Mouse (Mus musculus): ENCODE data around the gene Tyr. TPM values are rescaled to one million over a fixed set of nuclear protein-coding genes. Genes with fewer than 3 reads are reported as not detected.
A peak's percentile ranks its signal among the peaks of the same experiment; 100 is the strongest.
"Not testable (repeated sequence)": the region's sequence is repeated elsewhere in the genome, so short reads cannot be mapped to it uniquely, and the experiment has no call there.

The Tyr gene
- polyA plus RNA-seq, 1 experiment = not detected

GRCm38 (mm10) chr7:87411373-87411772 is 81.9 kb downstream of the Tyr start:
- H3K79me2 ChIP-seq (ENCODE audit: control insufficient read depth, insufficient read depth); H3K79me3 ChIP-seq (ENCODE audit: low read depth); H3K27me3 ChIP-seq (ENCODE audit: control insufficient read depth, insufficient read depth, insufficient read length); H3ac ChIP-seq (ENCODE audit: control insufficient read depth, insufficient read length, low read depth); H3K4me3 ChIP-seq (ENCODE audit: insufficient read depth, poor library complexity, severe bottlenecking); H3K36me3 ChIP-seq (ENCODE audit: control insufficient read depth, insufficient read depth): not testable (repeated sequence)
- peak; percentile 9 for TF ChIP-seq CTCF (IDR thresholded peaks at IDR 0.05; ENCODE audit: control insufficient read depth, insufficient read depth, insufficient read length)

GRCm38 (mm10) chr7:87397023-87397422 is 96.3 kb downstream of the Tyr start:
- no peaks in the 10 kb centered on the region for H3K79me2 ChIP-seq (ENCODE audit: control insufficient read depth, insufficient read depth)
- no peak overlapping the region for H3K4me3 ChIP-seq (ENCODE audit: insufficient read depth, poor library complexity, severe bottlenecking)
- H3K27me3 ChIP-seq (ENCODE audit: control insufficient read depth, insufficient read depth, insufficient read length) = no peaks in the 10 kb centered on the region
- TF ChIP-seq MYOG (IDR thresholded peaks at IDR 0.05; ENCODE audit: control insufficient read depth, extremely low read depth, insufficient read length) (no peak), MAX (IDR thresholded peaks at IDR 0.05) (no peak), USF1 (IDR thresholded peaks at IDR 0.05; ENCODE audit: low read depth) (no peak), CEBPB (IDR thresholded peaks at IDR 0.05; ENCODE audit: low read depth) (no peak), FOSL1 (IDR thresholded peaks at IDR 0.05; ENCODE audit: insufficient read depth, low read length, poor library complexity, severe bottlenecking) (no peak), MYOD1 (IDR thresholded peaks at IDR 0.05; ENCODE audit: control insufficient read depth, insufficient read length, low read depth) (no peak), CTCF (IDR thresholded peaks at IDR 0.05; ENCODE audit: control insufficient read depth, insufficient read depth, insufficient read length) (no peak)
- H3K36me3 ChIP-seq (ENCODE audit: control insufficient read depth, insufficient read depth) = no peaks in the 10 kb centered on the region
- no peaks in the 10 kb centered on the region for H3K79me3 ChIP-seq (ENCODE audit: low read depth)
- H3ac ChIP-seq (ENCODE audit: control insufficient read depth, insufficient read length, low read depth) = no peak overlapping the region

- TF ChIP-seq USF1 (IDR thresholded peaks at IDR 0.05; ENCODE audit: low read depth) = no peak
- TF ChIP-seq MAX (IDR thresholded peaks at IDR 0.05) = no peak
- Histone ChIP-seq H3K27me3 (ENCODE audit: control insufficient read depth, insufficient read depth, insufficient read length) (no peaks in the 10 kb centered on the region), H3K79me2 (ENCODE audit: control insufficient read depth, insufficient read depth) (no peaks in the 10 kb centered on the region), H3K79me3 (ENCODE audit: low read depth) (no peaks in the 10 kb centered on the region), H3K36me3 (ENCODE audit: control insufficient read depth, insufficient read depth) (no peaks in the 10 kb centered on the region), H3K4me3 (ENCODE audit: insufficient read depth, poor library complexity, severe bottlenecking) (no peak overlapping the region), H3ac (ENCODE audit: control insufficient read depth, insufficient read length, low read depth) (no peak overlapping the region)
Measured at GRCm38 (mm10) chr7:87374935-87375334, 118.4 kb downstream of the Tyr start.

Other genes starting within 250 kb of the Tyr start
- gene Nox4, start 247.4 kb downstream of the Tyr start, polyA plus RNA-seq (2012; fragmentation: generic; extraction: Trizol) = 0.99 TPM
- not detected for gene Grm5, start 90.7 kb upstream of the Tyr start, polyA plus RNA-seq (2012; fragmentation: generic; extraction: Trizol)

Data from C2C12 (cell line).